Mouse (Mus musculus) kidney, postnatal 0 days (tissue): ENCODE measurements around the gene Trim61. TPM values are rescaled to one million over a fixed set of nuclear protein-coding genes. Genes with fewer than 3 reads are reported as not detected.

ENCODE experiments used
- ATAC-seq: fragments of 200-750 bp; cut with Nextera tagmentation; replicated peaks from 2 replicates; pipeline ENCODE4 v1.8.0; 2017; ENCODE audit warnings: low read depth, moderate number of reproducible peaks, moderate TSS enrichment, moderate library complexity; ENCODE audit not compliant: low FRiP score
- DNase-seq: peaks from one replicate; pipeline ENCODE4 v3.0.0-alpha.2; 2016; ENCODE audit warnings: low spot score
- H3K27ac ChIP-seq: fragments of 300-500 bp; sonication (generic); 2 replicates; pipeline ENCODE4 v1.5.1; 2014; ENCODE audit warnings: mild to moderate bottlenecking
- H3K27me3 ChIP-seq: fragments of 300-500 bp; sonication (generic); 2 replicates; pipeline ENCODE4 v1.6.1; 2014; ENCODE audit warnings: low read length, mixed read lengths; ENCODE audit not compliant: insufficient read depth
- H3K36me3 ChIP-seq: fragments of 300-500 bp; sonication (generic); 2 replicates; pipeline ENCODE4 v1.6.1; 2014; ENCODE audit warnings: low read length, mixed read lengths; ENCODE audit not compliant: insufficient read depth
- H3K4me1 ChIP-seq: fragments of 300-500 bp; sonication (generic); replicated peaks from 2 replicates; pipeline ENCODE4 v1.6.1; 2014; ENCODE audit warnings: antibody characterized with exemption, low read length, mixed read lengths; ENCODE audit not compliant: insufficient read depth
- H3K4me2 ChIP-seq: fragments of 300-500 bp; sonication (generic); 2 replicates; pipeline ENCODE4 v1.6.1; 2014; ENCODE audit warnings: mild to moderate bottlenecking, low read length, moderate library complexity, mixed read lengths
- H3K4me3 ChIP-seq: fragments of 300-500 bp; sonication (generic); replicated peaks from 2 replicates; pipeline ENCODE4 v1.5.1; 2014; ENCODE audit warnings: low read depth, low read length
- H3K9ac ChIP-seq: fragments of 300-500 bp; sonication (generic); 2 replicates; pipeline ENCODE4 v1.6.1; 2014; ENCODE audit warnings: low read depth, low read length
- H3K9me3 ChIP-seq: fragments of 300-500 bp; sonication (generic); replicated peaks from 2 replicates; pipeline ENCODE4 v1.6.1; 2016; ENCODE audit warnings: low read length, inconsistent platforms, mixed read lengths
- CTCF ChIP-seq: IDR thresholded peaks from 2 replicates; pipeline ENCODE4 v1.5.1; 2016; ENCODE audit warnings: antibody characterized with exemption, low read depth, mild to moderate bottlenecking, moderate library complexity
- WGBS: fragments of 180-500 bp; shearing (Covaris S2); extraction: QIAGEN DNeasy Blood & Tissue Kit; methylation state at CpG from one replicate; pipeline ENCODE4 v1.1.7; 2014; 5-methylcytosine and 5-hydroxymethylcytosine counted together
- polyA plus RNA-seq: library from polyadenylated mRNA; unstranded; fragments of >200 nt; fragmentation: Nextera tagmentation; extraction: Ambion mirVana; gene quantifications from 2 replicates; pipeline ENCODE4 v1.2.1, GENCODE M21; 2015

The Trim61 gene
- polyA plus RNA-seq, 1 experiment from 2014 or later = 0.53 TPM

GRCm38 (mm10) chr8:65056722-65057121 lies 38.4 kb upstream of the Trim61 start:
- H3K27me3 ChIP-seq = no peaks in the 10 kb centered on the region
- H3K27ac ChIP-seq = no peak overlapping the region
- no peaks in the 10 kb centered on the region for H3K4me1 ChIP-seq
- 89% methylated on average over 4 of the region's 4 CpGs for WGBS
- no peak overlapping the region for H3K9ac ChIP-seq
- no peaks in the 10 kb centered on the region for H3K36me3 ChIP-seq
- DNase-seq (no peak), ATAC-seq (no peak)
- no peak overlapping the region for H3K4me3 ChIP-seq
- TF ChIP-seq CTCF = no peak
- H3K4me2 ChIP-seq = no peak overlapping the region
- no peaks in the 10 kb centered on the region for H3K9me3 ChIP-seq

GRCm38 (mm10) chr8:65053968-65054367 lies 35.6 kb upstream of the Trim61 start:
- no peak overlapping the region for H3K4me3 ChIP-seq
- TF ChIP-seq CTCF = no peak
- no peaks in the 10 kb centered on the region for H3K27me3 ChIP-seq
- no peaks in the 10 kb centered on the region for H3K9me3 ChIP-seq
- ATAC-seq (no peak), DNase-seq (no peak)
- H3K4me1 ChIP-seq = no peaks in the 10 kb centered on the region
- no peaks in the 10 kb centered on the region for H3K36me3 ChIP-seq
- 25% methylated on average over 5 of the region's 5 CpGs for WGBS
- H3K9ac ChIP-seq = no peak overlapping the region
- H3K27ac ChIP-seq = no peak overlapping the region
- H3K4me2 ChIP-seq = no peak overlapping the region

- H3K4me2 ChIP-seq = no peak overlapping the region
- H3K27me3 ChIP-seq = no peaks in the 10 kb centered on the region
- no peaks in the 10 kb centered on the region for H3K9me3 ChIP-seq
- DNase-seq (no peak), ATAC-seq (no peak)
- H3K9ac ChIP-seq = no peak overlapping the region
- no peaks in the 10 kb centered on the region for H3K36me3 ChIP-seq
- WGBS = 64% methylated on average over 3 of the region's 3 CpGs
- TF ChIP-seq CTCF = no peak
- H3K27ac ChIP-seq = no peak overlapping the region
- no peak overlapping the region for H3K4me3 ChIP-seq
- no peaks in the 10 kb centered on the region for H3K4me1 ChIP-seq
Observed at GRCm38 (mm10) chr8:65053554-65053953, 35.2 kb upstream of the Trim61 start.

- TF ChIP-seq CTCF = no peak
- Histone ChIP-seq H3K9ac (no peak overlapping the region), H3K4me2 (no peak overlapping the region), H3K36me3 (no peaks in the 10 kb centered on the region), H3K27ac (no peak overlapping the region), H3K4me3 (no peak overlapping the region), H3K4me1 (no peaks in the 10 kb centered on the region), H3K9me3 (no peaks in the 10 kb centered on the region), H3K27me3 (no peaks in the 10 kb centered on the region)
- 85% methylated on average over 4 of the region's 4 CpGs for WGBS
- ATAC-seq (no peak), DNase-seq (no peak)
Observed at GRCm38 (mm10) chr8:65047801-65048200, 29.5 kb upstream of the Trim61 start.

- Histone ChIP-seq H3K9me3 (no peaks in the 10 kb centered on the region), H3K27me3 (no peaks in the 10 kb centered on the region), H3K4me1 (no peaks in the 10 kb centered on the region), H3K36me3 (no peaks in the 10 kb centered on the region), H3K9ac (no peak overlapping the region), H3K4me3 (no peak overlapping the region), H3K4me2 (no peak overlapping the region), H3K27ac (no peak overlapping the region)
- ATAC-seq (no peak), DNase-seq (no peak)
- TF ChIP-seq CTCF = no peak
- WGBS = 91% methylated on average over 4 of the region's 4 CpGs
Observed at GRCm38 (mm10) chr8:65047193-65047592, 28.9 kb upstream of the Trim61 start.

- Histone ChIP-seq H3K4me2 (no peak overlapping the region), H3K4me1 (no peaks in the 10 kb centered on the region), H3K4me3 (no peak overlapping the region), H3K9me3 (no peaks in the 10 kb centered on the region), H3K27ac (no peak overlapping the region), H3K27me3 (no peaks in the 10 kb centered on the region), H3K36me3 (no peaks in the 10 kb centered on the region), H3K9ac (no peak overlapping the region)
- DNase-seq (no peak), ATAC-seq (no peak)
- 54% methylated on average over 5 of the region's 5 CpGs for whole genome bisulfite sequencing
- TF ChIP-seq CTCF = no peak
Observed at GRCm38 (mm10) chr8:65046565-65046964, 28.2 kb upstream of the Trim61 start.

GRCm38 (mm10) chr8:65037117-65037533 lies 18.8 kb upstream of the Trim61 start, which contains the start of gene Apela:
Gene Apela (minus strand): TSS chr8:65037336.
- Histone ChIP-seq H3K4me3 (peak within 1 kb of the TSS; percentile 22), H3K36me3 (no peaks in the 10 kb centered on the region), H3K27me3 (no peaks in the 10 kb centered on the region), H3K27ac (peak within 1 kb of the TSS; percentile 20), H3K4me1 (no peaks in the 10 kb centered on the region; the same call in 1 of the 2 replicates), H3K4me2 (peak within 1 kb of the TSS; percentile 61), H3K9me3 (no peaks in the 10 kb centered on the region), H3K9ac (no peak within 1 kb of the TSS)
- no peak for TF ChIP-seq CTCF
- 0% methylated on average over 8 of the region's 8 CpGs for WGBS
- ATAC-seq = peak; percentile 77
- peak; percentile 88 for DNase-seq
